Mouse (Mus musculus): ENCODE results near the gene Abcc10.
A peak's percentile ranks its signal among the peaks of the same experiment; 100 is the strongest.

The Abcc10 gene

GRCm38 (mm10) chr17:46285407-46285806, 42.7 kb downstream of the Abcc10 start:
- DNase-seq (ENCODE audit: low read depth, low spot score) = no peak

- DNase-seq (ENCODE audit: low read depth, low spot score) = peak; percentile 68
Measured at GRCm38 (mm10) chr17:46284653-46285052, 43.5 kb downstream of the Abcc10 start.

- DNase-seq (ENCODE audit: low read depth, low spot score) = no peak
Measured at GRCm38 (mm10) chr17:46283911-46284310, 44.2 kb downstream of the Abcc10 start.

GRCm38 (mm10) chr17:46283140-46283539, 45.0 kb downstream of the Abcc10 start:
- DNase-seq (ENCODE audit: low read depth, low spot score) = no peak

- DNase-seq (ENCODE audit: low read depth, low spot score) = peak; percentile 88
Measured at GRCm38 (mm10) chr17:46282483-46283123, 45.5 kb downstream of the Abcc10 start, which contains the start of gene Tjap1. Gene Tjap1, minus strand, starts transcription at chr17:46283026.

- DNase-seq (ENCODE audit: low read depth, low spot score) = no peak
Measured at GRCm38 (mm10) chr17:46278011-46278765, 50.0 kb downstream of the Abcc10 start.

- DNase-seq (ENCODE audit: low read depth, low spot score) = no peak
Measured at GRCm38 (mm10) chr17:46277586-46277985, 50.6 kb downstream of the Abcc10 start.

GRCm38 (mm10) chr17:46275506-46275905, 52.6 kb downstream of the Abcc10 start:
- DNase-seq (ENCODE audit: low read depth, low spot score) = no peak

GRCm38 (mm10) chr17:46275034-46275433, 53.1 kb downstream of the Abcc10 start:
- no peak for DNase-seq (ENCODE audit: low read depth, low spot score)

GRCm38 (mm10) chr17:46274465-46274864, 53.7 kb downstream of the Abcc10 start:
- DNase-seq (ENCODE audit: low read depth, low spot score) = no peak

GRCm38 (mm10) chr17:46273803-46274236, 54.3 kb downstream of the Abcc10 start:
- DNase-seq (ENCODE audit: low read depth, low spot score) = no peak

GRCm38 (mm10) chr17:46272675-46273074, 55.5 kb downstream of the Abcc10 start:
- no peak for DNase-seq (ENCODE audit: low read depth, low spot score)

GRCm38 (mm10) chr17:46272058-46272457, 56.1 kb downstream of the Abcc10 start:
- no peak for DNase-seq (ENCODE audit: low read depth, low spot score)

- DNase-seq (ENCODE audit: low read depth, low spot score) = no peak
Measured at GRCm38 (mm10) chr17:46269771-46270534, 58.2 kb downstream of the Abcc10 start.

GRCm38 (mm10) chr17:46268026-46268720, 60.0 kb downstream of the Abcc10 start:
- DNase-seq (ENCODE audit: low read depth, low spot score) = no peak

- no peak for DNase-seq (ENCODE audit: low read depth, low spot score)
Measured at GRCm38 (mm10) chr17:46267511-46267910, 60.6 kb downstream of the Abcc10 start.

- DNase-seq (ENCODE audit: low read depth, low spot score) = no peak
Measured at GRCm38 (mm10) chr17:46266986-46267385, 61.2 kb downstream of the Abcc10 start.

GRCm38 (mm10) chr17:46265918-46266618, 62.1 kb downstream of the Abcc10 start:
- peak; percentile 75 for DNase-seq (ENCODE audit: low read depth, low spot score)

GRCm38 (mm10) chr17:46265502-46265901, 62.6 kb downstream of the Abcc10 start:
- DNase-seq (ENCODE audit: low read depth, low spot score) = no peak

- no peak for DNase-seq (ENCODE audit: low read depth, low spot score)
Measured at GRCm38 (mm10) chr17:46262201-46262694, 65.9 kb downstream of the Abcc10 start.

- no peak for DNase-seq (ENCODE audit: low read depth, low spot score)
Measured at GRCm38 (mm10) chr17:46259675-46260074, 68.5 kb downstream of the Abcc10 start.

All from mesoderm, embryonic 11.5 days (tissue).